Mouse (Mus musculus) cerebellum, adult 18-20 months (tissue): ENCODE data around the gene Olfr1490.
"Not testable (repeated sequence)": the region's sequence is repeated elsewhere in the genome, so short reads cannot be mapped to it uniquely, and the experiment has no call there.

Source experiments
- DNase-seq, 2 experiments: peaks; one replicate each; pipeline ENCODE4 v3.0.0; 2021

Olfr1490 gene

DNA sequence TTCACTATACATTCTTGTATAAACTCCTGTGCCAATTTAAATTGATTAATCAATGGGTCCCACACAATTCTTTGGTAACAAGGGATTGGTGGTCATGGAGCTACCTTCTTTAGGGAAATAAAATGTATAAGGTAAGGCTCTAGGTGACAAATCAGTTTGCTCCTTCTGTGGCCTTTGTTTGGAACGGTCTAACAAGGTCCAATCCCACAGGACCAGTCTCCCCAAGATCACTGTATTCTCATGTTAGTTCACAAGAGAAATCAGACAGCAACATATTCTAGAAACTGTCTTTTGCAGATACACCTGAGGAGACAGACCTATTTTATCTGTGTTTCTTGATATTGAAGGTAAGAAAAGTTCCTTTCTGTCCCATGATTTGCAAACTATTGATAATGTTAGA, at the start of gene Olfr1490:
TSS of gene Olfr1490 (plus strand) at position 301 of the 400 bp plus-strand sequence.
- DNase-seq: no peak

- DNase-seq: not testable (repeated sequence)
These were observed 33.8 kb upstream of the Olfr1490 start, which contains the start of gene Olfr1487 for GRCm38 (mm10) chr19:13617075-13617474. TSS of gene Olfr1487 (plus strand) at chr19:13617375.

- DNase-seq: no peak
These were observed 19.6 kb upstream of the Olfr1490 start, which contains the start of gene Olfr1489 for GRCm38 (mm10) chr19:13631321-13631720. TSS of gene Olfr1489 (plus strand) at chr19:13631621.

DNA sequence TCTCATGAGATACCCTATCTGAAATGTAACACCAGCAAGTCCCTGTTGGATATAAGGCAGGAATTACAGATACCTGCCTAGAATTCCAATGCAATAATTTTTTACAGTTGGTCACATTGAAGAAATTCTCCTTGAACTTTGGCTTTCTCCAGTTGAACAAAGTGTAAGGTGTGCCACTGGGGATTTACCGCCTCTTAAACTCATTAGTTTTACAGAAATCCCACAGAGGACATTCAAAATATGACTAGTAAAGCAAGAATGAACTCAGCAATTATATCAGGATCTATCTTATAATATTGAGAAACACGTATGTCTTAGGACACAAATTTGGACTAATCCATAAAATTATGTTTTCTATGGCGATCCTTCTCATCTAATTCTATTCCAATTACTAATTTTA, 46.1 kb downstream of the Olfr1490 start, which contains the start of gene Olfr1491:
TSS of gene Olfr1491 (plus strand) at position 301 of the 400 bp plus-strand sequence.
- no peak for DNase-seq
